Mouse (Mus musculus) R1 (cell line): Measurements from ENCODE around the gene Asna1.

Experiments
- DNase-seq: peaks from one replicate; pipeline ENCODE4 v3.0.0-alpha.2; 2018; ENCODE audit warnings: low read depth, low spot score

Gene Asna1

DNA sequence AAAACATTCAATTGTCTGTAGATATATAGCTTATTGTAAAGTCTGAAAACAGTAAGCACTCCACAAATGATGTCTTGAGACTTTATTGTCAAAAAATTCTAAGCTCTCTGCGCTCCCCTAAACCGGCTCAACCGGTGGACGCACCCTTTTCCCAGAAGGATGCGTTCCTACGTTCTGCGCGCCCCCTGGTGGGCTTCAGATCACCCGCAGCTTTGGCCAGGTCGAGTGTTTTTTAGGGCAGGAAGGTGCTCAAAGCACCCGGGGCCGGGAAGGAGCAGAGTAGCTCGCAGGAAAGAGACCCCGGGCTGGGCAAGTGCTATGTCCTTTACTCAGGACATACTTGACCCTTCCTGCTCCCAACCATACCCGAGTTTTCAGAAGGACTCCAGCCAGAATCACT lies 35.3 kb downstream of the Asna1 start:
- DNase-seq: peak; percentile 96

- DNase-seq: peak; percentile 83
Observed at GRCm38 (mm10) chr8:84989311-84989731, 35.8 kb downstream of the Asna1 start.

DNA sequence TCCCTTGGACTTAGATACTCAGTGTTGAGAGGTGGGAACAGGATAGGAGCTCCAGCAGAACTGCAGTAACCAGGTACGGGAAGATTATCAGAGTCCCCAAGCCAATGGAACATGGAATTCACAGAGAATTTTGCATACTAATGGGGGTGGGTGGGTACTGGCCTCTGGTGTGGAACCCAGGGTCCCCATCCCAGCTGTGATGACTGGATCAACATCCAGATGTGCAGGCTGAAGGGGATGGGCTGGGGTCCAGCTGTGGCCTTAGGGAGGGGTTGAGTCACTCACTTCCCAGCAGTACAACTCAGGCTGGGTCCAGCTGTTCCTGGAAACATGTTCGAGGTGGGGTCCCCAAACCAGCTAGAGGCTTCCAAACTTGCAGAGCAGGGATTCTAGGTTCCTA lies 37.2 kb downstream of the Asna1 start:
- DNase-seq: peak; percentile 33

GRCm38 (mm10) chr8:84987388-84987787 lies 37.7 kb downstream of the Asna1 start:
- no peak for DNase-seq

DNA sequence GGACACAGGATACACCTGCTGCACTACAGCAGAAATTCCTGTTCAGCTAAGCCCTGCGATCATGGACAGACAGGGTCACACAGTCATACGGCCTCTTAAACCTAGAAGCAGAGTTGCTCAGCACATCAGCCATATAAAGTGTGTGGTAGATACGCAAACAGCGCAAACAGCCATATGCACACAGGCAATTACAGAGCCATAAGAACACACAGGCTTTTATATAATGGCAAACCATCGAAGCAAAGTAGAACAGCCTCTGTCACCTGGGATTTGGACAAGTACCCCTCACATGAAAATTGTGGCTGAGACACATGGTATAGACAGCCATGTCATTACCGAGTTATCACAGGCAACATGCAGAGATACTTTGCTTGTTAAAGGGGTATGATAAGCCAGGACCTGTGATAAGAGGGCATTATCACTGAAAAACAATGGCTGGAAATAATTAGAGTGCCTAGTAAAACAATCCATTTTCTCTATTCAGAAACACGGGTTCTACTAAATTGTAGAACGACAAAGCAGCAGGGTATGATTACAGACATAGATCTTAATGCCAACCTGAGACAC lies 38.6 kb downstream of the Asna1 start:
- no peak for DNase-seq

DNA sequence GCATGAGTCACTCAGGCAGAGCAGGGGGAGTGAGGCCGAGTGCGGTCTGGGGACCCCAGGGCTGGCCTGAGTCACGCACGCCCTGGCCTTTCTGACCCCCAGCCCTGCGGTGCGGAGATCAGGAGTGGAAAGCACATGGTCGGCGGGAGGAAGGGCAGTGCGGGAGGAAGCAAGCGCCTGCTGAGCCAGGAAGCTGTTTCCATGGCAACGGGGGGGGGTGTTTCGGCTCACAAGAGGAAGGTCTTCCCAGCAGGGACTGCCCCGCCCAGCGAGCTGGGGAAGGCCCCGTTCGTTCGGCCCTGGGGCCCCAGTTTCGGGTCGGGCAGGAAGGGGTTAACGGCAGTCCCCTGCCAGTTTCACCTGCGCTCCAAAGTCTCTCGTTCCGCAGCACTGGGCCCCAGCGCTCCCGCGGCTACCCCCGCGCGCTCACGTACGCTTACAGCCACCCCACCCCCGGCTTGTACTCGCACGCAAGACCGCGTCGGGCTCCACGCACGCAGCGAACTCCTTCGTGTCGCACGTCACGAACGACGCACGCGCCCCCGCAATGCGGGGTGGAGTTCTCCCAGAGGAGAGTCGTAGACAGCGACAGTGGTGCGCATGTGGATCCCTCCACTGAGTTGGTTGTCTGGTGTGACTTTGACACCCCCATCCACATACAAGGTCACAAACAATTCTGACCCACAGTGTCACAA lies 39.2 kb downstream of the Asna1 start:
- peak; percentile 98 for DNase-seq

DNA sequence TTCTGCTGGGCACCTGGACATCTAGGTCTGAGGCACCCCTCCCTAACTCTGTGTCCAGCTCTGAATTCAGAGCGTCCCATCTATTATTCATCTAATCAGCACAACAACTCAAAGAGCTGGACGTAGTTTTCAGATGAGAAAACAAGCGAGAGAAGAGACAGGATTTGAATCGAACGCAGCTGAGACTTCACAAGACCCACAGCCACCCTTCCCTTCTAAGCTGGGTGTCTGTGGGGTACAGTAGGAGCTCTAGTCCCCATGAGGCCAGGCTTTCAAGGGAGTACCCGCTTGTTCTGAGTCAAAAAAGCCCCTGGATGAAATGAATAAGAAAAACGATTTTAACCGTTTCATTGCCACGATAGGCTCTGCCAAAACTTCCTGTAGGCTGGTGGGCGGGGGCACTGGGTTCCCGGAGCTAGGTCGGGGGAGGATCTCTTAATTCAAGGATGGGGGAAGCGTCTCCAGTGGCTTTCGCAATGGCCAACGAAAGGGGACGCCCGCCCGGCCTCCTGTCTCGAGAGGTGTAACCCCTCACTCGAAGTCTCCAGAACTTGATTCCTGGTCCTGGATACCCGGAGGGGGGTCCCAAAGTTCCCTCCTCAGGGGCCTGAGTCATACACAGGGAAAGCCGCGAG lies 39.9 kb downstream of the Asna1 start:
- DNase-seq: no peak

DNA sequence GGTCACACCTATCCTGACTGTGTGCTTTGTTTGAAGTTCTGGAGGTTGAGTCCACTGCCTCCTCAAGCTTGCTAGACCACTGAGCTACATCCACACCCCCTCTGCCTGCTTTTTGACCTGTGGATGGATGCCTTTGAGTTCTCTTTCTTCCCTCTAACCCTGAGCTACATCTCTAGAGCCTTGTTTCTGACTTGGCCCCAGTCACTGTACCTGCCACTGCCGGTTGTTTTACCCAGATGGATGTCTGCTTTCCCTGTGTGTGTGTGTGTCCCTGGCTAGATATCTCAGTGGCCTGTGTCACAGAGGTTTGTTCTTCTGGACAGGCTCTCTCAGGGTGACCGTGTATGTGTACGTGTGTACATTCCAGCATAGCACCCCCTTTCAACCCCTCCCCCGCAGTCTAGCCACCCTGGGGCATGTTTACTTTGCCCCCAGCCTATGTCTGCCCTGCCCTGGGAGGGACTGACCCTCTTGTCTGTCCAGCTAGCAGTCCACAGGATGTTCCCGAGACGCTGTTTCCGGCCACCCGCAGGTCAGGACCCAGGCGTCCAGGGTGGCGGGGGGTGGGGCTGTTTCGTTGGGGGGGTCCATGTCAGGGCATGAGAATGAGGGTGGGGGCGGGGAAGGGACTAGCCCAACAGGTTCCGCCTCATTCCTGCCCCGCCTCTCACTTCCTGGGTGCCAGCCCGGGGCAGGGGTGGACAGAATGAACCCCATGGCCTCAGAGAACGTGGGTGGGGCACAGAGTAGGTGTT lies 40.6 kb downstream of the Asna1 start:
- no peak for DNase-seq

GRCm38 (mm10) chr8:84982499-84983011 lies 42.5 kb downstream of the Asna1 start:
- DNase-seq: no peak

- no peak for DNase-seq
Observed at GRCm38 (mm10) chr8:84981644-84982498, 43.2 kb downstream of the Asna1 start.

GRCm38 (mm10) chr8:84980622-84981358 lies 44.3 kb downstream of the Asna1 start:
- no peak for DNase-seq

DNA sequence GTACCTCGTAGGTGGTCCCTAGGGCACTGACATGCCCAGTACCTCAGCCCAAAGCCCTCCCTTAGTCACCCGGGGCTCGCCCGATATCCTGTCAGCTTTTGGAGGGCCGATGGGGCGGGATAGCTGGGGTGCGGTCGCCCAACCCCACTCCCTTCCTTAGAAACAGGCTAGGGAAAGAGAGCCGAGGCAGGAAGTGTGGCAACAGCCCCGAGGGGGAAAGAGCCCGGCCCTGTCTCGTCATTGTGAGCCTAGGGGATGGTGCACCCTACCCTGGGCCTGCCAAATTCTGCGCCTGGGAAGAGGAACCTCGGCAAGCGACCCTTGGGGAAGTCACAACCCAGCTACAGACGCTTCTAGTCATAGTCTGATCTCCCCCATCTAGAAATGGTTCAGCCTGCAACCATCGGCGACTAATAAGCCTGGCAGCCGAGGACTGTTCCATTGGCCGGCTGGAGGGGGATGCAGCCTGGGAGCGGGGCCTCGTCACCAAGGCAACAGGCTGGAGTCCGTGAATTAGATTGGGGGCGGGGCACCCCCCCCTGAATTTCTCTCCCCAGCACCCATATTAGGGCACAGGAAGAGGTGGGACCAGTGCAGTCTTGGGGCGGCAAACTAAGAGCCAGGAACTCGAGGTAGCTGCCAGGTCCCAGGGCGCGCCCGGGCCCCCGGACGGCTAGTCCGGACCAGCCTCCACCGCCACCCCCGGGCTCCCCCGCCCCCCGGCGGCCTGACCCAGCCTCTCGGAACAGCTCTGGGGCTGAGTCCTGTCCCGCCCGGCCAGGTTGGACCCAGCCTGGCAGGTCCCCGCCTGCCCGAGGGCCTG lies 45.3 kb downstream of the Asna1 start:
- DNase-seq: peak; percentile 99

- DNase-seq: peak; percentile 94
Observed at GRCm38 (mm10) chr8:84978248-84978940, 46.7 kb downstream of the Asna1 start, which contains the start of gene Junb. Gene Junb (minus strand): TSS chr8:84978718.

DNA sequence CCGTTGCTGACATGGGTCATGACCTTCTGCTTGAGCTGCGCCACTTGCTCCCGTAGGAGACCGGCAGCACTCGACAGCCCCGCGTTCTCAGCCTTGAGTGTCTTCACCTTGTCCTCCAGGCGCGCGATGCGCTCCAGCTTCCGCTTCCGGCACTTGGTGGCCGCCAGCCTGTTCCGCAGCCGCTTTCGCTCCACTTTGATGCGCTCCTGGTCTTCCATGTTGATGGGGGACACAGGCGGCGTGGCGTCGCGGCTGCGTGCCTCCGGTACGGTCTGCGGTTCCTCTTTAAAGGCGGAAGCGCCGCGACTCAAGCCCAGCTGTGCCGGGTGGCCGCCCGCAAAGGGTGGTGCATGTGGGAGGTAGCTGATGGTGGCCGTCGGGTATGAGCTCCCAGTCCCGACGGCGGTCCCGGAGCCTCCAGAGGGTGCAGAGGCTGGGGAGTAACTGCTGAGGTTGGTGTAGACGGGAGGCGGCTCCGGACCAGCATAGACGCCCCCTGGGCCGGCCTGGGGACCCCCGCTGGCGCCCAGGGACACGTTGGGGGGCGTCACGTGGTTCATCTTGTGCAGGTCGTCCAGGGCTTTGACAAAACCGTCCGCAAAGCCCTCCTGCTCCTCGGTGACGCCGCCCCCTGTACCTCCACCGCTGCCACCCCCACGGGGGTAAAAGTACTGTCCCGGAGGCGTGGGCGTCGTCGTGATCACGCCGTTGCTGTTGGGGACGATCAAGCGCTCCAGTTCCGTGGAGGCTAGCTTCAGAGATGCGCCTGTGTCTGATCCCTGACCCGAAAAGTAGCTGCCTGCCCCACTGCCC lies 47.4 kb downstream of the Asna1 start:
- peak; percentile 74 for DNase-seq

DNA sequence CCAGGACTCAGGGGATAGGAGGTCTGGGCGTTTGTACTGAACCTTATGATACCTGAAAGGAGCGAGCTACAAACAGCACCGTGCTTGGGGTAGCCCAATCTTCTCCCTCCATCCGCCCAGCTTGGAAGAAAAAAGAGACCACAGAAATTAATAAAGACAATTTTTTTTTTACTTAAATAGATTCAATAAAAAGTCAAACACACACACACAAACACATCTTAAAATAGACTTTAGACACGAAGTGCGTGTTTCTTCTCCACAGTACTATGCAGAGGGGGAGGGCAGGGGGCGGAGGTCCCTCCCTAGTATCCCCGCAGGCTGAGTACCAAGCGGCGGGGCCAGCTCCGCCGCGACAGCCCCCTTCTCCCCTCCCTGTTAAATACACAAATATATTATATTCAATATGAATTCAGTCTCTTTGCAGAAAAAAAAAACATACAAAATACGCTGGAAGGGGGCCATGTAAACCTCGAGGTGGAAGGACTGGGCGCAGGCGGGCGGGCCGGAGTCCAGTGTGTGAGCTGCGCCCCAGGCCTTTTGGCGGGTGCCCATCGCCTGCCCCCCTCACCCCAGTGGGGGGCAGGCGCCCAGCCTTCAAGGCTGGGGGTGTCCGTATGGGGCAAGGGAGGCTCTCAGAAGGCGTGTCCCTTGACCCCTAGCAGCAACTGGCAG lies 48.2 kb downstream of the Asna1 start:
- no peak for DNase-seq

DNA sequence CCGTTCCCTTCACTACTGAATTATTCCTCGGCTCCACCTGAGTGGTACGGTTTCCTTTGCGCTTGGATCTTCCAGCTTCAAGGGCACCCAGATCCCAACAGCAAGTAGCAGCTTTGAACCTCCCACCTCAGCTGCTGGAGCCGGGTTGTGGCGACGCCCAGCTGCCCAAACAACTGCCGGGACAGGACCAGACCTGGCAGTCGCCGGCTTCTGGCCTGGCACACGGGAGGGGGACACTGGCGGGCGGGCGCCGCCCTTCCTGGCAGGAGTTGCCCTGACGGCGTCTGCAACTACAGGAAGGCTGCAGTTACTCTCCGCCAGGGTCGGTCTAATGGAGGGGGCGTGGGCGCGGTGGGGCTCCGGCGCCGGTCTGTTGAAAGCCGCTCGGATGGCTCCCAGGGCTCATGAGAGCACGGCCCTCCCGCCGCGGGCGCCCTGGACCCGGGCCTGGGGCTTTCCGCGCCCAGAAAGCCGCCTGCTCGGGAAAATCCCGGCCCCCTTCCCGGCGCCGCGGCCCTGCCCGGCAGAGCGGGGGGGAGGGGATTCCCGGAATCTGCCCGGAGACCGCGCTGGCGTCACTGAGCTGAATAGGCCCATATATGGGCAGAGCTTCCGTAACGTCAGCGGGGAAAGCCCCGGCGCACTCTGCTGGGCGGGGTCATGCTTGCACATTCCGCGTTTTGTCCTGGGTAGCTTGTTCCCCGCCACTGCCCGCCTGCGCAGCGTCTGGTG lies 48.9 kb downstream of the Asna1 start:
- peak; percentile 96 for DNase-seq

GRCm38 (mm10) chr8:84975434-84975833 lies 49.6 kb downstream of the Asna1 start:
- peak; percentile 81 for DNase-seq
